Mouse (Mus musculus) testis, adult 10 weeks (tissue): ENCODE results near the gene Ccnd1. TPM values are rescaled to one million over a fixed set of nuclear protein-coding genes. Genes with fewer than 3 reads are reported as not detected.

Experiments
- polyA plus RNA-seq: library from polyadenylated mRNA; stranded (reverse); fragments of 350-450 nt; fragmentation: Illumina TruSeq; extraction: RNeasy Lipid Tissue Mini Kit (QIAGEN cat#74804); gene quantifications from one replicate; pipeline ENCODE4 v1.2.3, GENCODE M21; 2014; ENCODE audit warnings: low read depth, low replicate concordance

The Ccnd1 gene
- polyA plus RNA-seq, result 3.4 TPM

DNA sequence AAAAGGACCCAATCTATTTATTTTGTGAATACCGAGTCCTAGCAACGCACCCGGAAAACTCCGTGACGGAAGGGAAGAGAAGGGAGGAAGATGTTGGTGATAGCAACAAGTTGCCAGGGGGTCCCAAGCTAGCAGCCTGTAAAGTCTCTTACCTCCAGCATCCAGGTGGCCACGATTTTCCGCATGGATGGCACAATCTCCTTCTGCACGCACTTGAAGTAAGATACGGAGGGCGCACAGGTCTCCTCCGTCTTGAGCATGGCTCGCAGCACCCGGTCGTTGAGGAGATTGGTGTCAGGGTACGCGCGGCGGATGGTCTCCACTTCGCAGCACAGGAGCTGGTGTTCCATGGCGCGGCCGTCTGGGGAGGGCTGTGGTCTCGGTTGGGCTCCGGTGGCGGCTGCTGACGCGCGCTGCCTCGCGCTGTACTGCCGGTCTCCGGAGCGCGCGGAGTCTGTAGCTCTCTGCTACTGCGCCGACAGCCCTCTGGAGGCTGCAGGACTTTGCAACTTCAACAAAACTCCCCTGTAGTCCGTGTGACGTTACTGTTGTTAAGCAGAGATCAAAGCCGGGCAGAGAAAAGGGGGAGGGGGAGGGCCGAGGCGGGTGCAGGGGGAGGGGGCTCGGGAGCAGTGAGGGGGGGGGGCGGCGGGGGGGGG, at the start of gene Ccnd1:
TSS of gene Ccnd1 (minus strand) at position 582 of the 659 bp plus-strand sequence.

GRCm38 (mm10) chr7:144914948-144915750, 24.6 kb downstream of the Ccnd1 start, which contains the start of gene LTO1:
Gene LTO1 (plus strand): TSS chr7:144915100.

DNA sequence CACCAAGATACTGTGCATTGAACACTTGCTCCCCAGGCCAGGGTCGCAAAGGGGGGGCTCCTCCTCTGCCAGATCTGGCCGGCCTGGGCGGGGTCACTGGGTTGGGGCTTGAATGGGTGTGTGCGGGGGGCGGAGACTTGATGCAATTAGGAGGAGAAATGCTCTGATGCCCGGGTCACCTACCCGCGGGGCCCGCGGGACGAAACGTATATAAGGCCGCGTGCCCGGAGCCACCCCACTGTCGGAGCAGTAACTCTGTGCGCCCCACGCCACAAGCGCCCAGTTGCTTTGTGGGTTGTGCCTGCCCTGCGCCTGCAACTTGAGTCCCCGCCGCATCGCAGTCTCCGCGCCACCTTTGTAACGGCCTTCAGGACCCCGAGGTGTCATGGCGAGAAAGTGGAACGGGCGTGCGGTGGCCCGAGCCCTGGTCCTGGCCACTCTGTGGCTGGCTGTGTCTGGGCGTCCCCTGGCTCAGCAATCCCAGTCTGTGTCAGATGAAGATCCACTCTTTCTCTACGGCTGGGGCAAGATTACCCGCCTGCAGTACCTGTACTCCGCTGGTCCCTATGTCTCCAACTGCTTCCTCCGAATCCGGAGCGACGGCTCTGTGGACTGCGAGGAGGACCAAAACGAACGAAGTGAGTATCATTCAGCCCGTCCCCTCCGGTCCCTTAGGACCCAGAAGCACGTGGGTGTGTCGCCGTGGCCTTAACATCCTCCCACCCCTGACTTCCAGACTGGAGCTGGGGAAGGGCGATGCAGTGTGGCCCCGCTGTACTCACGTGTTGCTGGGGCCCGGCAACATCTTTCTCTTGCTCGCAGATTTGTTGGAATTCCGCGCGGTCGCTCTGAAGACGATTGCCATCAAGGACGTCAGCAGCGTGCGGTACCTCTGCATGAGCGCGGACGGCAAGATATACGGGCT, 43.2 kb downstream of the Ccnd1 start, which contains the start of gene Fgf15:
TSS of gene Fgf15 (plus strand) at position 238 of the 925 bp plus-strand sequence.

Other genes starting within 250 kb of the Ccnd1 start
- gene Ano1, start 188.0 kb downstream of the Ccnd1 start, polyA plus RNA-seq, result 5.9 TPM
- not detected for gene Fgf3, start 101.8 kb downstream of the Ccnd1 start, polyA plus RNA-seq
- gene Fgf4, start 92.6 kb downstream of the Ccnd1 start, polyA plus RNA-seq, result not detected
- not detected for gene Fgf15, start 43.4 kb downstream of the Ccnd1 start, polyA plus RNA-seq
- 4.7 TPM for gene LTO1, start 24.8 kb downstream of the Ccnd1 start, polyA plus RNA-seq